18 mouse cellular contexts compared by ENCODE assay signal in the genomic region with DNA sequence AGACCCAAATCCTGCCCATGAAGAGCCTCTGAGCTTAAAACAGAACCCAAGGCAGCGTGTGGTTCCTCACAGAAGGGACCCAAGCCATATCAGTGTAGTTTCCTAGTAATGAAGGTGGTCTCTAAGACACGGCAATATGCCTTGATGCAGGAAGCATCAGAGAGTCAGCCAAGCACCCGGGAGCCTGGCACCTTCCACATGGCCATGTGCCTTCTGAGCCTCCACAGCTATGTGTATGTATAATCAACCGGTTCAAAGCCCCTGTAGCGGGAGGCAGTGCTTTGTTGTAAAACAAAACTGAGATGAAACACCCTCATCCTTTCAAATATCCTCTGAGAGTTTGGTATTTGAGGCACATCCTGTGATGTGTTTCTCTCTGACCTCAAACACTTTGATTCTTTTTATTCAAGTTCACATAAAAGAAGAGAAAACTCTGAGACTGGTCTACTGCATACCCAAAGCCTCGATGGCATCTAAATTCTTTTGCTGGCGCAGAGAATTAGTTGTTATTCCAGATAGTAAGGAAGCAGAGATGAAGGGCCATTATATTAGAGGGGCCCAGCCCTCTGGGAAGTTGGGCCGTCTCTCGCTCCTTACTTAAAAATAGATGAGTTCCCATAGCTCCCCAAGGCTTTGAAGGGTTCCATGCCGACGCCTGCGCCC.
DNase-seq lines count a peak whose midpoint lies in the region; ATAC-seq and TF ChIP-seq lines count a peak whose summit lies in the region.
"Had no signal": no experiment of that assay in that cellular context is flagged by ENCODE, and none has a peak within 500 bp of the region (broad histone marks: within the 10 kb centered on the region; RNA-seq: fewer than 3 reads in every experiment).

No protein-coding gene starts in this region.

- no peak overlapping the region for H3K9ac ChIP-seq in forebrain, postnatal 0 days
- no peak overlapping the region for H3K9ac ChIP-seq in forebrain, embryonic 13.5 days
- no peak overlapping the region for H3K9ac ChIP-seq in midbrain, embryonic 13.5 days (replicated peaks)
- H3K9ac ChIP-seq in midbrain, embryonic 11.5 days (ENCODE audit: low read length) = no peak overlapping the region
- H3K9ac ChIP-seq in midbrain, embryonic 16.5 days (ENCODE audit: low read depth, low read length) = no peak overlapping the region
- H3K9ac ChIP-seq: embryonic facial prominence, embryonic 12.5 days had no signal

- ATAC-seq in forebrain, postnatal 0 days = peak; percentile 40
- ATAC-seq in forebrain, embryonic 13.5 days = no peak
- peak; percentile 45; the same call in 1 of the 2 replicates for ATAC-seq in midbrain, embryonic 13.5 days
- ATAC-seq in midbrain, embryonic 11.5 days (ENCODE audit: low FRiP score) = no peak
- peak; percentile 57 for ATAC-seq in midbrain, embryonic 16.5 days
- no peak for ATAC-seq in monocyte, adult 5-6 weeks (replicated peaks; ENCODE audit: insufficient number of reproducible peaks, low FRiP score, low TSS enrichment, poor library complexity, severe bottlenecking)
- ATAC-seq: activated CD4-positive, CD25-positive, alpha-beta regulatory T cell, adult 4 months; hindbrain, embryonic 16.5 days; Patski had no signal

- no peak for TF ChIP-seq CTCF in forebrain, postnatal 0 days (IDR thresholded peaks at IDR 0.05; ENCODE audit: low read depth)
- no peak for TF ChIP-seq CTCF in brain, embryonic 14.5 days (IDR thresholded peaks at IDR 0.05; ENCODE audit: borderline replicate concordance, extremely low read depth, insufficient read depth, insufficient read length)

- no peaks in the 10 kb centered on the region for H3K9me3 ChIP-seq in forebrain, postnatal 0 days (ENCODE audit: low read length)
- no peaks in the 10 kb centered on the region for H3K9me3 ChIP-seq in forebrain, embryonic 13.5 days (replicated peaks)
- H3K9me3 ChIP-seq in midbrain, embryonic 13.5 days = no peaks in the 10 kb centered on the region
- no peaks in the 10 kb centered on the region for H3K9me3 ChIP-seq in midbrain, embryonic 11.5 days (ENCODE audit: control insufficient read depth, low read length)
- no peaks in the 10 kb centered on the region for H3K9me3 ChIP-seq in midbrain, embryonic 16.5 days (replicated peaks; ENCODE audit: control insufficient read depth, low read length, poor library complexity, severe bottlenecking)
- H3K9me3 ChIP-seq: embryonic facial prominence, embryonic 12.5 days; heart, embryonic 10.5 days had no signal

- no peak for DNase-seq in forebrain, postnatal 0 days
- no peak for DNase-seq in midbrain, embryonic 11.5 days (ENCODE audit: low spot score, missing footprints)
- DNase-seq in brain, embryonic 14.5 days (ENCODE audit: low read depth) = peak; percentile 63
- DNase-seq: adrenal gland, postnatal 14 days; cerebellum, adult 2 months; gastrocnemius, postnatal 10 days; heart, adult 18-20 months; heart, postnatal 10 days had no signal

- no peak for TF ChIP-seq POLR2A in brain, embryonic 14.5 days (IDR thresholded peaks at IDR 0.05; ENCODE audit: borderline replicate concordance, extremely low read depth, insufficient read depth, insufficient read length, poor library complexity, severe bottlenecking)

- no peak overlapping the region for H3K4me3 ChIP-seq in forebrain, postnatal 0 days (ENCODE audit: low read depth, low read length)
- no peak overlapping the region for H3K4me3 ChIP-seq in forebrain, embryonic 13.5 days
- no peak overlapping the region for H3K4me3 ChIP-seq in midbrain, embryonic 13.5 days (replicated peaks)
- no peak overlapping the region for H3K4me3 ChIP-seq in midbrain, embryonic 11.5 days (ENCODE audit: low read depth, low read length)
- H3K4me3 ChIP-seq in midbrain, embryonic 16.5 days (ENCODE audit: low read depth, low read length) = no peak overlapping the region
- H3K4me3 ChIP-seq: embryonic facial prominence, embryonic 12.5 days; heart, embryonic 10.5 days had no signal

- no peaks in the 10 kb centered on the region for H3K27me3 ChIP-seq in forebrain, postnatal 0 days (ENCODE audit: insufficient read depth, low read length)
- H3K27me3 ChIP-seq in forebrain, embryonic 13.5 days = no peaks in the 10 kb centered on the region
- H3K27me3 ChIP-seq in midbrain, embryonic 13.5 days = peaks cover 5% of the 10 kb centered on the region; the same call in 1 of the 2 replicates
- no peaks in the 10 kb centered on the region for H3K27me3 ChIP-seq in midbrain, embryonic 11.5 days (ENCODE audit: control insufficient read depth, insufficient read depth, low read length)
- no peaks in the 10 kb centered on the region for H3K27me3 ChIP-seq in midbrain, embryonic 16.5 days (ENCODE audit: control insufficient read depth, insufficient read depth, low read depth, low read length)
- H3K27me3 ChIP-seq: CH12.LX; embryonic facial prominence, embryonic 12.5 days; Patski had no signal

- H3K4me1 ChIP-seq in forebrain, postnatal 0 days (ENCODE audit: insufficient read depth) = 0 out of 2 replicates have a peak, but pooled peaks cover 4% of the 10 kb centered on the region
- 0 out of 2 replicates have a peak, but pooled peaks cover 8% of the 10 kb centered on the region for H3K4me1 ChIP-seq in forebrain, embryonic 13.5 days
- peaks cover 21% of the 10 kb centered on the region for H3K4me1 ChIP-seq in midbrain, embryonic 13.5 days (replicated peaks)
- H3K4me1 ChIP-seq in midbrain, embryonic 11.5 days (ENCODE audit: control insufficient read depth, insufficient read depth, low read length) = no peaks in the 10 kb centered on the region
- H3K4me1 ChIP-seq in midbrain, embryonic 16.5 days (ENCODE audit: control insufficient read depth, insufficient read depth, low read length) = peaks cover 16% of the 10 kb centered on the region
- H3K4me1 ChIP-seq: embryonic facial prominence, embryonic 12.5 days; heart, embryonic 10.5 days had no signal

- H3K36me3 ChIP-seq in forebrain, postnatal 0 days (ENCODE audit: insufficient read depth) = no peaks in the 10 kb centered on the region
- no peaks in the 10 kb centered on the region for H3K36me3 ChIP-seq in forebrain, embryonic 13.5 days (ENCODE audit: poor library complexity, severe bottlenecking)
- no peaks in the 10 kb centered on the region for H3K36me3 ChIP-seq in midbrain, embryonic 13.5 days
- H3K36me3 ChIP-seq in midbrain, embryonic 11.5 days (ENCODE audit: control insufficient read depth, insufficient read depth, low read length) = no peaks in the 10 kb centered on the region
- no peaks in the 10 kb centered on the region for H3K36me3 ChIP-seq in midbrain, embryonic 16.5 days (ENCODE audit: control insufficient read depth, insufficient read depth, low read length)
- H3K36me3 ChIP-seq: embryonic facial prominence, embryonic 12.5 days; heart, embryonic 10.5 days had no signal

- no peak overlapping the region for H3K4me2 ChIP-seq in forebrain, postnatal 0 days (ENCODE audit: low read depth)
- no peak overlapping the region for H3K4me2 ChIP-seq in forebrain, embryonic 13.5 days
- no peak overlapping the region for H3K4me2 ChIP-seq in midbrain, embryonic 13.5 days (replicated peaks)
- no peak overlapping the region for H3K4me2 ChIP-seq in midbrain, embryonic 11.5 days
- H3K4me2 ChIP-seq in midbrain, embryonic 16.5 days (ENCODE audit: low read length) = no peak overlapping the region
- H3K4me2 ChIP-seq: embryonic facial prominence, embryonic 12.5 days had no signal

- 63% methylated on average over 12 of the region's 12 CpGs for whole genome bisulfite sequencing in forebrain, postnatal 0 days
- WGBS in forebrain, embryonic 13.5 days = 65% methylated on average over 12 of the region's 12 CpGs
- 60% methylated on average over 12 of the region's 12 CpGs for WGBS in midbrain, embryonic 13.5 days
- WGBS in midbrain, embryonic 11.5 days = 78% methylated on average over 12 of the region's 12 CpGs
- WGBS in midbrain, embryonic 16.5 days = 47% methylated on average over 12 of the region's 12 CpGs

- no peak overlapping the region for H3K27ac ChIP-seq in forebrain, postnatal 0 days (ENCODE audit: low read depth, low read length)
- no peak overlapping the region for H3K27ac ChIP-seq in forebrain, embryonic 13.5 days
- no peak overlapping the region for H3K27ac ChIP-seq in midbrain, embryonic 13.5 days
- H3K27ac ChIP-seq in midbrain, embryonic 11.5 days (ENCODE audit: low read depth, low read length) = no peak overlapping the region
- peak overlapping the region; percentile 10; the same call in 1 of the 2 replicates for H3K27ac ChIP-seq in midbrain, embryonic 16.5 days (ENCODE audit: low read length)
- H3K27ac ChIP-seq: embryonic facial prominence, embryonic 12.5 days; heart, embryonic 10.5 days had no signal

Comparison
In these comparisons a context has a peak if more than half of its experiments do, and no peak if none do; other contexts are left out.
1. ATAC-seq: peak in forebrain, postnatal 0 days (single experiment), midbrain, embryonic 13.5 days (single experiment) and midbrain, embryonic 16.5 days (single experiment); none in forebrain, embryonic 13.5 days (single experiment), midbrain, embryonic 11.5 days (single experiment) and monocyte, adult 5-6 weeks (single experiment).